Mouse (Mus musculus) right cerebral cortex, adult 2 months (tissue): ENCODE results near the gene Idh3b.

ENCODE experiments used
- DNase-seq, 2 experiments: peaks; one replicate each; pipeline ENCODE4 v3.0.0; 2021 to 2022; ENCODE audit warnings: low spot score in 2 of 2

Idh3b gene

GRCm38 (mm10) chr2:130265520-130265919 is 18.8 kb downstream of the Idh3b start:
- DNase-seq: no peak

- no peak for DNase-seq
Observed at GRCm38 (mm10) chr2:130262398-130262797, 21.9 kb downstream of the Idh3b start.

GRCm38 (mm10) chr2:130261914-130262313 is 22.4 kb downstream of the Idh3b start:
- DNase-seq: no peak

GRCm38 (mm10) chr2:130260822-130261221 is 23.5 kb downstream of the Idh3b start:
- DNase-seq: no peak

GRCm38 (mm10) chr2:130256762-130257161 is 27.6 kb downstream of the Idh3b start:
- DNase-seq: no peak

- DNase-seq: no peak
Observed at GRCm38 (mm10) chr2:130248226-130248625, 36.1 kb downstream of the Idh3b start.

- peak; percentile 23 to 43 for DNase-seq
Observed at GRCm38 (mm10) chr2:130246912-130247311, 37.4 kb downstream of the Idh3b start.
